Mouse (Mus musculus): Measurements from ENCODE around the gene Tc2n.

- TF ChIP-seq CTCF (IDR thresholded peaks at IDR 0.05; ENCODE audit: insufficient read depth, low read depth, low read length) (no peak), POLR2A (IDR thresholded peaks at IDR 0.05; ENCODE audit: insufficient read depth, low read depth, low read length) (no peak)
Measured at GRCm38 (mm10) chr12:101718054-101718754, at the start of gene Tc2n.

Data from olfactory bulb, adult 2 months (tissue).